Mouse (Mus musculus): ENCODE data around the gene Zfhx3.

Zfhx3 gene

DNA sequence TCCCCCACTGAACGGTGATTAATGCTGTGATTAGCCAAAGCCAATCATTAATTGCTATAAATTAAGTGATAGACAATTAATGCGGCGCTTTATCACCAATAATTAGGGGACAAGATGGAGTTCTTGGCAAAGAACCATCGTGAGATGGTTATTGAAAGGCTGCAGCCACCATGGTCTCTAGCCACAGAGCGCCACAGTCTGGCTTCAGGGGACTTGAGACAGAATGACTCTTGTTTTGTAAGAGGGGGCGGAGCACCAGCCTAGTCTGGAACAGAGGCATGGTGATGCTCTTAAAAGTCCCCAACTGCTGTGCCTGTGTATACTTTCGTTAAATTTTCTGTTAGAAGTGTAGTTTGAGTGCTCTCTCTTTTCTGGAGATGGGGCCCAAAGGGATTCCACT is 977.7 kb downstream of the Zfhx3 start:
- DNase-seq (ENCODE audit: low spot score in 2 of 2), result no peak

DNA sequence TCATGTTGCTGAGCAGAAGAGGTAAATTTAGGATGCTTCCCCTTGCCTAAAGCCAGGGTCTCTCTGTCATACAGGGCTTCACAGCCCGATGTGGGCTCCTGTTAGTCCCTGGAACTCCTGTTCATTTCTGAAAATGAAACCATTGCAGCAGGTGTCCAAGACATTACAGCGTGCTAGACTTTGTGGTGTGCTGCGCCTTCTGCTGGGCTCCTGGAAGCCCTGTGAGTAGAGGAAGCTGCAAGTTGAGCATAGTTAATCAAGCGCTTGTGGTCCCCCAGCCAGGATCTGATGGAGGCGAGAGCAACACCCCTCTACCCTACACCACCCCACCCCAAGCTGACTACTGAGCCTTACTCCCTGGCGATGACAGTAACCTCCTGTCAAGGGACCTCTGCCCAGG is 980.7 kb downstream of the Zfhx3 start:
- DNase-seq (ENCODE audit: low spot score in 2 of 2), result no peak

DNA sequence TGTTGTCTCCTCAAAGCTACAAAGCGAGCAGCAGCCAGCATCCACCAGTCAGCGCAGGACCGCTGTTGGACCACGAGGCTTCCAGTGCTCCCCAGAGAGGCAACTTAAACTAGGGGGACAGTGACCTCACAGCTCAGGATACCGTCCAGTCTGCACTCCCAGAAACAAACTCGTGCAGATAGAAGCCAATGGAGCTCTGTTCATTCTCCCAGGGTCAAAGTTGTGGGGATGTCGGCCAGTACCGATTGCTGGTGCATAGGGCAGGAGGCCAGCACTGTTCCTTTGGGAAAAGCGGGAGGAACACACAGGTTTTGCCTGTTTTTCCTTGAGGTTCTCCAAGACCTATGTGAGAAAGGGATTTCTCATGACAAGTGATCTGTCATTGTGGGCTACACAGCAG is 982.1 kb downstream of the Zfhx3 start:
- no peak for DNase-seq (ENCODE audit: low spot score in 2 of 2)

DNA sequence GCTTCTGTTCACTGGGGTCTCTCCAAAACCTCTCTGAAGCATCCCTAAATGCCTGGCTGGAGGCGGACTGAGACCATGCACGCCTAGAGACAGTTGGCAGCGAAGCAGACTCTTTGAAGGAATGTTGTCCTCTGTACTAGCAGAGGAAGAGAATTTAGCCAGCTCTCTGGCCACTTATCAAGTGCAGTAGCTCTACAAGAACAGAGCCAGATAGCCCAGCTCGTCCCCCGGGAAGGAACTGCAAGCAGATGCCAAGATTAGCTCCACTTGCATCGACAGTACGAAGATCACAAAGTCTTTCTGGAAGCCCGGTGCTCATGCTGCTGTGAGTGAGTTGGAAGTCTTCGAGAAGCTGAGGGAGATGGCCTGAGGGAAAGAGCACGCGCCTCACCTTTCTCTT is 983.7 kb downstream of the Zfhx3 start:
- no peak for DNase-seq (ENCODE audit: low spot score in 2 of 2)

DNA sequence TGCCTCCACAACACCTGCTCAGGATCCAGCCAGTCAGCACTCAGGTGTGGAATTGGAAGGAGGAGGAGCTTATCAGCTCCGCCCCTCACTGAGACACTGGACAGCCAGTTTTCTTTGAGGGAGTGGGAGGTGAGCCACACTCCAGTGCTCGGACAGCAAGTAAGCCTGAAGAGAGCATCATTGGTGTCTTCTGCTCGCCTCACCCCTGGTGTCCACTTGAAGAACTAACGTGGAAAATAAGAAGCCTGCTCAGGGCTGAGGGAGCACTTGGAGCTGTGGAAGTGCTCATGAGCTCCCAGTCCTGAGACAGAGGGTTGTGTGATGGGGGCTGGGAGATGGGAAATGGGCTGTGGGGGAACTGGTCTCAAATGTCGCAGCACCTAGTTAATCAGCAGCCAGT is 988.2 kb downstream of the Zfhx3 start:
- no peak for DNase-seq (ENCODE audit: low spot score in 2 of 2)

GRCm38 (mm10) chr8:108931837-108932236 is 989.4 kb downstream of the Zfhx3 start:
- DNase-seq (ENCODE audit: low spot score in 2 of 2), result no peak

DNA sequence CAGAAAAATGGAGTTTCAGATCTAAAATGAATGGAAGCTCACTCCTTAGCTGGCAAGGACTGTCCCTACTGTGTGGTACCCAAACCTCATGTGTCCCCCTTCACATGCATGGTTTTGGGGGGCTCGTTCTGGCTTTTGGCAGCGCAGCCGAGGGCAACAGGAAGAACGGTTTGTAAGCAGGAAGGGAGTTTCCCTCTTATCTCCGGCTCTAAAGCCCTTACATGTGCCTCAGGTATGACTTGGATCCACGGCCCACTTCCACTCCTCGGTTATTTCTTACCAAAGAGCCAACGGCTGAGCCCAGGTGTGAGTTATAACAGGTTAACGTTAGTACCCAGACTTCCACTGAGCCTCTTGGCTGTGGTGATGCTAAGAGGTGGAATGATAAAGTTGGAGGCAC is 990.3 kb downstream of the Zfhx3 start:
- DNase-seq (ENCODE audit: low spot score in 2 of 2), result no peak

- DNase-seq (ENCODE audit: low spot score in 2 of 2), result no peak
Measured at GRCm38 (mm10) chr8:108935834-108936694, 993.6 kb downstream of the Zfhx3 start.

- no peak for DNase-seq (ENCODE audit: low spot score in 2 of 2)
Measured at GRCm38 (mm10) chr8:108936695-108937448, 994.4 kb downstream of the Zfhx3 start.

DNA sequence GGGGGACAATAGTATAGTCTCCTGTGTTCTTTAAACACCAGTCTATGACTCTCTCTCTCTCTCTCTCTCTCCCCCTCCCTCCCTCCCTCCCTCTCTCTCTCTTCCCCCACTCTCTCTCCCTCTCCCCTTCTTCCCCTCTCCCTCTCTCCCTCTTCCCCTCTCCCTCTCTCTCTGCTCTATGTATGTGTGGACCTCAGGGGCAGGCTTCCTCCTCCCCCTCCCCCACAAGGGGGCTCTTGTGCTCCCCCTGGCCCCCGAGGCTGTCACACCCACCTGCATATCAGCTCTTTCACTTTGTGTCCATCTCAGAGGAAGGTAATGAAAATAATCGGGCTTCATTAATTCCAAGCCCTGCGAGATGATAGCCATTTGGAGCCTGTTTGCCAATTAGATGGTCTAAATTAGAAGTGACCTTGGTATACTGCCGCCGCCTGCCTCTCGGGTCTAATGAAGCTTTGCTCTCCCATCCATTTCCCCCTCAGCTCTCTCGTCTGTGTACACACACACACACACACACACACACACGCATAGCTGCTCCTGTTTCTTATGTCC is 995.5 kb downstream of the Zfhx3 start:
- DNase-seq (ENCODE audit: low spot score in 2 of 2), result no peak

DNA sequence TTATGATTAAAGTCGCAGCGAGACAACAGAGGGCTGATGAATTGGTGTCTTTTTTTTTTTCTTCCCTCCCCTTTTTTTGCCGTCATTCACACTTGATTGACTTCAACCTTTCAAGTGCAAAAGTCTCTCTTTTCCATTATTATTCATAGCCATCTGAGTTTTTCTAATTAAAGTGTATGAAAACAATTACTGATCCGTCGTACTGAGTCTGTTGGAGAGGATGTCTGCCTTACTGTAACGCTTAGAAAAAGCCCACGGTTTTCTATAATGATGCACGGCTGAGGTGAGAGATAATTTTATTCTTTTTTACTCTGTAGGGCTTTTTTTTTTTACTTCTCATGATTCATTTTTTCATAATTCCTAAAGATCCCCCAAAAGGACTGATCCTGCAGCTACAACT is 1000.2 kb downstream of the Zfhx3 start:
- no peak for DNase-seq (ENCODE audit: low spot score in 2 of 2)

GRCm38 (mm10) chr8:108943132-108943531 is 1000.7 kb downstream of the Zfhx3 start:
- DNase-seq (ENCODE audit: low spot score in 2 of 2), result no peak

DNA sequence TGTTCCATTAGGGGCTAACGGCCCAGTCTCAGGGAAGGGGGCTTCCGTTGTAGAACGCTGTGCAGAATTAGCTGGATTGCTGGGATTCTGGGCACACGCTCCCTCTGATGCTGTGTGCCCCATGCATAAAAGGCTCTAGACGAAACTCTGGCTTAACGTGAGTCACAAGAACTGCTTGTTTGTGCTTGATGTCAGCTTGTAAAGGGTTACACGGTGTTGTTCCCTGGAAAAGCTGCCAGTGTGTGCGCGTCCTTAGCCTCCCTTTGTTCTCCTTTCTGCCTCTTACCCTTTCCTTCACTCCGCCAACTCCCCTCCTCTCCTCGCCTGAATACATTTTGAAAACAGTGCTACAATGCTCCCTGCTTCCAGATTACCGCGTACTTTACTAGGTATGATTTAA is 1001.9 kb downstream of the Zfhx3 start:
- no peak for DNase-seq (ENCODE audit: low spot score in 2 of 2)

DNA sequence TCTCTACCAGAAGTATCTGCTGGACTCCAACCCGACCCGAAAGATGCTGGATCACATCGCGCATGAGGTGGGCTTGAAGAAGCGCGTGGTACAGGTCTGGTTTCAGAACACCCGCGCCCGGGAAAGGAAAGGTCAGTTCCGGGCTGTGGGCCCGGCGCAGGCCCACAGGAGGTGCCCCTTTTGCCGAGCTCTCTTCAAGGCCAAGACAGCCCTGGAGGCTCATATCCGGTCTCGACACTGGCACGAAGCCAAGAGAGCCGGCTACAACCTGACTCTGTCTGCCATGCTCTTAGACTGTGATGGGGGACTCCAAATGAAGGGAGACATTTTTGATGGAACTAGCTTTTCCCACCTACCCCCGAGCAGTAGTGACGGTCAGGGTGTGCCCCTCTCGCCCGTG is 1007.9 kb downstream of the Zfhx3 start:
- DNase-seq (ENCODE audit: low spot score in 2 of 2), result no peak

- no peak for DNase-seq (ENCODE audit: low spot score in 2 of 2)
Measured at GRCm38 (mm10) chr8:108951560-108951959, 1009.1 kb downstream of the Zfhx3 start.

DNA sequence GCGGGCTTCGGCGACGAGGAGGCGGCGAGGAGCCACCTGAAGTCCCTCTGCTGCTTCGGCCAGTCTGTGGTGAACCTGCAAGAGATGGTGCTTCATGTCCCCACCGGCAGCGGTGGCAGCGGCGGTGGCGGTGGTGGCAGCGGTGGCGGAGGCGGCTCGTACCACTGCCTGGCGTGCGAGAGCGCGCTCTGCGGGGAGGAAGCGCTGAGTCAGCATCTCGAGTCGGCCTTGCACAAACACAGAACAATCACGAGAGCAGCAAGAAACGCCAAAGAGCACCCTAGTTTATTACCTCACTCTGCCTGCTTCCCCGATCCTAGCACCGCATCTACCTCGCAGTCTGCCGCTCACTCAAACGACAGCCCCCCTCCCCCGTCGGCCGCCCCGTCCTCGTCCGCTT is 1014.0 kb downstream of the Zfhx3 start:
- DNase-seq (ENCODE audit: low spot score in 2 of 2), result no peak

GRCm38 (mm10) chr8:108962516-108962915 is 1020.1 kb downstream of the Zfhx3 start:
- DNase-seq (ENCODE audit: low spot score in 2 of 2), result no peak

GRCm38 (mm10) chr8:108963181-108963580 is 1020.7 kb downstream of the Zfhx3 start:
- no peak for DNase-seq (ENCODE audit: low spot score in 2 of 2)

- no peak for DNase-seq (ENCODE audit: low spot score in 2 of 2)
Measured at GRCm38 (mm10) chr8:108966041-108966440, 1023.6 kb downstream of the Zfhx3 start.

DNA sequence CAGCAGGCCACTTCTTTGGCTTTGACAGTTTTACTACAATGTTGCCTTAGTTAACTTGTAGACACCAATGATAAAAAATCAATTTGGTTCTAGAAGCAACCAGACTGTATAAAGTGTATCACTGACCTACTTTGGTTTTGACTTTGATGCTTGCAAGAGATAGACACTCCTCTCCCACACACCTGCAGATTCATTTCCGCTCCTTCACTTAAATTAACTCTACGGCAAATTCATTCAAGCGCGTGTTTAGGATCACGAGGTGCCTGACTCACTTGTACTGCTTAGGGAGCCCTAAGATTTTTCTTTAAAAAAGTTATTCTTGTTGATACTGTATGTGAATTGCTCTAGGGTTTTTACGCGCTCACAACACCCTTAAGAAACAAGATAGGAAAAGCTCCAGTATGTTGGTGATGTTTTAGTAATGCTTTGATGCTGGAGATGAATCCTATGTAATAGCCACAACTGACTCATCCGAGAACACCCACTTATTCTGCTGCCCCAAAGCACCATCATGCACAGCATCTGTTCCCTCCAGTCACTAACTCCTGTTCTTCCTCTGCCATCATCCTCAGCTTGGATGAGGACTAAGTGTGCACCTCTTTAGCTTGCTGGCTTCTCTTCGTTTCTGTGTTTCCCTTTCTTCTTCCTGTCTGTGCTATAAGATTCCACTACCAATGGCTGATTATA is 1031.3 kb downstream of the Zfhx3 start:
- DNase-seq (ENCODE audit: low spot score in 2 of 2), result no peak

DNA sequence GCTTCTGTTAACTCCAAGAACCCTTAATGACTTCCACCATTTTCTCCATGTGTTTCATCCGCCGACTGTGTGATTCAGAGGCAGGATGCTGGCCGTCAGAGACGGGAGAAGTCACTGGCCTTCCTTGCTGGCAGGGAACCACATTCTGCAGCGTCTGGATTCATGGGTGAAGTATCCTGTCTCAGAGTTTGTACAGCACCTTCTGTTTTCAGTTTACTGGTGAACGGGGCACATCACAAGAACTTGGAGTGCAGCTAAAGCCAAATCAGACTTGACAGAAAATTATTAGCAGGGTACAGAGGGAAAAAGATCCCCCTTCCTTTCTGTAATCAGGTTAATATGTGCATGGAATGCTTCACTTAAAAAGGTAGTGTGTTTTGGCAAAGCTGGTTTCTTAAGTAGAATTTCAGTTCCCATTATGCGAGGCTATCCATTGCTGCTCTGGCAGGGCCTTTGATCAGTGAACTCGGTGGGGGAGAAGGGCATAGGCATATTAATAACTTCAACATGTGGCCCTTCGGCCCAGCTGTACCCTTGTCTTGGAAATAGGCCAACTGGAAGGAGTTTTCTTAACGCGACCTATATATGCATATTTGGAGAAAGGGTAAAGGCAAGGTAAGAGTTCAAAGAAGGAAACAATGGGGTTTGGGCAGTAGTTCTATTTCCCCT is 1035.4 kb downstream of the Zfhx3 start:
- no peak for DNase-seq (ENCODE audit: low spot score in 2 of 2)

- no peak for DNase-seq (ENCODE audit: low spot score in 2 of 2)
Measured at GRCm38 (mm10) chr8:108978362-108978750, 1035.9 kb downstream of the Zfhx3 start.

Measured in natural killer cell, adult 2 months (primary cell).